Mouse (Mus musculus) heart, postnatal 10 days (tissue): ENCODE measurements around the gene Olfr1126. TPM values are rescaled to one million over a fixed set of nuclear protein-coding genes. Genes with fewer than 3 reads are reported as not detected.
"Not testable (repeated sequence)": the region's sequence is repeated elsewhere in the genome, so short reads cannot be mapped to it uniquely, and the experiment has no call there.

ENCODE experiments used
- DNase-seq, 2 experiments: peaks; one replicate each; pipeline ENCODE4 v3.0.0; 2021
- intact Hi-C: fragments of 180-260 bp; cut with DNase I; formaldehyde crosslinking; loops from one replicate; pipeline ENCODE4 v1.15.1; 2025
- total RNA-seq, 2 experiments: library from RNA; stranded (reverse); gene quantifications; 2 replicates each; pipeline ENCODE4 v1.2.3; 2021

Olfr1126 gene
- not detected for total RNA-seq

GRCm38 (mm10) chr2:87453662-87454061 lies at the start of gene Olfr1126:
Gene Olfr1126, plus strand, starts transcription at chr2:87453962.
- DNase-seq, result no peak
- intact Hi-C loops, result no loop called here

DNA sequence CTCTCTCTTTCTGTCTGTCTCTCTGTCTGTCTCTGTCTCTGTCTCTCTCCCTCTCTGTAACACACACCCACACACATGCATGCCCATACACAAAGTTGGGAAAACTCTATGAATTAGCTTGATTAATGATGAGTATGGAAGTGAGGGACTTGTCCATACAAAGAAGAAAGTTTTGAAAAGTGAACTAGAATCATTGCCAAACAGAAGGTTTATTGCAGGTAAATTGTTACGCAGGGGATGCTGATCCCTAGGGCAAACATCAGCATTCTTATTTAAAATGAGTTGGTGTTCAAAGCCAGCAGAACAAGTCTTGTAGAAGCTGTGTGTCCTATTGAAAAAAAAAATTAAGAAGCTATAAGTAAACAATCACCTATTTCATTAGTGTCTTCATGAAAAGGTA lies 37.4 kb upstream of the Olfr1126 start, which contains the start of gene Olfr1123:
Gene Olfr1123 (plus strand): TSS at position 301 of the 400 bp plus-strand sequence.
- no peak for DNase-seq
- intact Hi-C loops, result no loop called here

DNA sequence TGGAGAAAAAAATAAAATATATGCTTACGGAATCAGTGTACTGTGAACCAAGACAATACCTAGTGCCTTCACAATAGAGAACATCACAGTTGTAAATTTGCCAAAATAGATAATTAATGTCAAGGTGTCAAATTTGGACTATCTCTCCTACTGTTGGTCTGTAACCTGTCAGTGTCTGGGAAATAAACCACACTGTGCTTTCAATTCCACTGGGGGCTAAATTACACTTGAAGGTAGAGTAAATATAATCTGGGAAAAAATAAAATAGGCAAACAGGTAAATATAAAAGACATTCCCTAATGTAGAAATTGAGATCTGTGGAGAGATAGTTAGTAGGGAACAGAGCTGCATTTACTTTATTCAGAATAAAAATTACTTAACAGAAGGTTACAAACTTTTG lies 23.8 kb upstream of the Olfr1126 start, which contains the start of gene Olfr1124:
Gene Olfr1124 (plus strand): TSS at position 301 of the 400 bp plus-strand sequence.
- no peak for DNase-seq
- intact Hi-C loops, result no loop called here

DNA sequence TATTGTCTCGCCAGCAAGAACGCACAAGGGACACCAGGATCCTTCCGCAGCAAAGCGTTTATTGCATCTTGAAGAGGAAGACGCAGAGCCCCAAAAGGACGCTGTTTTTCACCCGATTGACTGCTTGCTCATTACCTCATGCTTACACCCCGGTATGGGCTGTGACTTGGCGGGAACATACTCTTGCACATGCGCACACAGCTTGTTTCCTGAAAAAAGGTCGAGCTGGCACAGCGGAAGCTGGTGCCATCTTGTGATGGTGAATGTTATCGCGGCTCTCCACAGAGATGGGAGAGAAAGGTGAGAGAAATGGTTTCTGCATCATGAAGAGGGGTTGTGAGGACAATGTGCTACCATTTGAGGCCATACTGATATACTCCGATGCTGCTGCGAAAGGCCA lies 16.0 kb upstream of the Olfr1126 start:
- no peak for DNase-seq
- intact Hi-C loops, result no loop called here

- DNase-seq, result no peak
- intact Hi-C loops, result no loop called here
These were observed 8.0 kb downstream of the Olfr1126 start for GRCm38 (mm10) chr2:87461769-87462168.

DNA sequence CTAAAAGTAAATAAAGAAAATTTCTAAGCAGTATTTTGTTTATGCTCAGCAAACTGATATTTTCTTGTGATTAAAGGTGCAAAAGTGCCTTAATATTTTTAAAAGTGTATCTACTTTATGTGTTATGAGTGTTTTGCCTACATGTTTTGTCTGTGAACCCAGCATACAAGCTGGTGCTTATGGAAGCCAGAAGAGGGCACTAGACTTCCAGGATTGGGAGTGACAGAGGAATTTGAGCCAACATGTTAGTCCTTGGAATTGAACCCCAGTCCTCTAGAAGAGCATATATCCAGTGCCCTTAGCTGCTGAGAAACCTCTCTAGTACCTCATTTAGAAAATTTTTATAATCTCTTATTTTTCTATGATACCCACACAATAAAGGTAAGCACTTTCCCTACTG lies 26.4 kb downstream of the Olfr1126 start:
- intact Hi-C loops, result no loop called here

GRCm38 (mm10) chr2:87481158-87481557 lies 27.4 kb downstream of the Olfr1126 start:
- intact Hi-C loops, result no loop called here
- no peak for DNase-seq

More for the DNA sequence above, 26.4 kb downstream of the Olfr1126 start:
- no peak for DNase-seq

DNA sequence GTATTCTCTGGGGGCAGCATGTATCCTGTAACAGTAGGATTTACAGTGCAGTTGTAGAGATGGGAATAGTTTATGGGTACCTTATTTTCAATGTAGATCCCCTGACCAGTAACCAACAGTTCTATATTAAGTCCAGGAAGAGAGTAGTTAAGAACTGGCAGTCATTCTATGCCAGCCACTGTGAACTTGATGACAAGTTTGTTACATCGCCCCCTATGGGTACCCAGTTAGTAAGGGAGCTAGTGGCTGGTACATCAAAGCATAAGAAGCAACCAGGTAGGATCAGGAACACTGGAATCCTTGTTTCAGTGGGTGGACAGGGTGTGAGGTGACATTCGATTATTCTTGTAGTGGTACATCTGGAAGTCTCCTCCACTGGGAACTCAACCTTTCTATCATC lies 28.5 kb downstream of the Olfr1126 start:
- no peak for DNase-seq
- intact Hi-C loops, result no loop called here

GRCm38 (mm10) chr2:87496993-87497392 lies 43.2 kb downstream of the Olfr1126 start, which contains the start of gene Pramel7:
Gene Pramel7, minus strand, starts transcription at chr2:87497093.
- intact Hi-C loops, DNase-seq: not testable (repeated sequence)

DNA sequence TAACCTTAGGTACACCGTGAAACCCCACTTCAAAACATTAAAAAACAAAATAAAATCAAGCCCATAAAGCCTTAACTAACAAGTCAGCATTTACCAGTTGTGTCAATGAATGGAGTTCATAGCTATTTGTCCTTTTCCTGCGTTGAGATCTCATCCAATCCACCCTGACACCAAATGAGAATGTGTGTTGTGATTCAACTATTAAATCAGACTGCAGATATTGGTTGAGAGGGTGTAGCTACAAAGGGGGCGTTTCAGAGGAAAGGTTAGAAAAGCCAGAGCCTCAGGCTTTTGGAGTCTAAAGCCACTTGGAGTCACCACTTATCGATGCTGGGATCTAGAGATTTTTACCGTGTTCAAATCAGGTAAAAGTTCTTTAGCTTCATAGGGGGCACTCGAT lies 52.5 kb downstream of the Olfr1126 start, which contains the start of gene Pramel6:
Gene Pramel6 (plus strand): TSS at position 301 of the 400 bp plus-strand sequence.
- no peak for DNase-seq
- intact Hi-C loops, result no loop called here

Other genes starting within 250 kb of the Olfr1126 start
- gene Olfr1113, start 245.0 kb upstream of the Olfr1126 start, total RNA-seq, result not detected
- gene Olfr1115, start 205.9 kb upstream of the Olfr1126 start, total RNA-seq, result not detected
- not detected for gene Olfr1116, start 186.4 kb upstream of the Olfr1126 start, total RNA-seq
- gene Olfr1118, start 146.4 kb upstream of the Olfr1126 start, total RNA-seq, result not detected
- not detected for gene Olfr1120, start 99.1 kb upstream of the Olfr1126 start, total RNA-seq
- gene Olfr1121, start 84.1 kb upstream of the Olfr1126 start, total RNA-seq, result not detected
- under 1 TPM in 1 of 2 experiments, not detected in 1; 0.07 TPM for gene Olfr1122, start 68.1 kb upstream of the Olfr1126 start, total RNA-seq
- gene Olfr1123, start 37.3 kb upstream of the Olfr1126 start, total RNA-seq, result not detected
- gene Olfr1124, start 23.7 kb upstream of the Olfr1126 start, total RNA-seq, result not detected
- not detected for gene Pramel7, start 43.1 kb downstream of the Olfr1126 start, total RNA-seq
- gene Pramel6, start 52.6 kb downstream of the Olfr1126 start, total RNA-seq, result not detected
- not detected for gene Olfr153, start 77.8 kb downstream of the Olfr1126 start, total RNA-seq
- not detected for gene Olfr1128, start 91.6 kb downstream of the Olfr1126 start, total RNA-seq
- gene Olfr1129, start 119.9 kb downstream of the Olfr1126 start, total RNA-seq, result not detected
- gene Olfr1130, start 152.2 kb downstream of the Olfr1126 start, total RNA-seq, result not detected
- gene Olfr1131, start 173.1 kb downstream of the Olfr1126 start, total RNA-seq, result not detected
- gene Olfr1132, start 183.6 kb downstream of the Olfr1126 start, total RNA-seq, result not detected
- gene Olfr1133, start 193.4 kb downstream of the Olfr1126 start, total RNA-seq, result not detected
- gene Olfr1134, start 204.5 kb downstream of the Olfr1126 start, total RNA-seq, result not detected
- not detected for gene Olfr1135, start 219.7 kb downstream of the Olfr1126 start, total RNA-seq
- gene Olfr1136, start 240.0 kb downstream of the Olfr1126 start, total RNA-seq, result not detected